Mouse (Mus musculus) intestine, postnatal 0 days (tissue): ENCODE measurements around the gene Cmya5. TPM values are rescaled to one million over a fixed set of nuclear protein-coding genes. Genes with fewer than 3 reads are reported as not detected.

Source experiments
- ATAC-seq: fragments of 200-750 bp; cut with Nextera tagmentation; 2 replicates; pipeline ENCODE4 v1.8.0; 2017; ENCODE audit warnings: mild to moderate bottlenecking, moderate TSS enrichment, moderate library complexity
- H3K27ac ChIP-seq: fragments of 300-500 bp; sonication (generic); 2 replicates; pipeline ENCODE4 v1.5.1; 2014; ENCODE audit warnings: mild to moderate bottlenecking, low read depth, low read length, moderate library complexity
- H3K27me3 ChIP-seq: fragments of 300-500 bp; sonication (generic); replicated peaks from 2 replicates; pipeline ENCODE4 v1.6.1; 2014; ENCODE audit warnings: low read length, mixed read lengths; ENCODE audit not compliant: control insufficient read depth, insufficient read depth
- H3K36me3 ChIP-seq: fragments of 300-500 bp; sonication (generic); 2 replicates; pipeline ENCODE4 v1.6.1; 2014; ENCODE audit warnings: mild to moderate bottlenecking, moderate library complexity; ENCODE audit not compliant: control insufficient read depth, insufficient read depth
- H3K4me1 ChIP-seq: fragments of 300-500 bp; sonication (generic); replicated peaks from 2 replicates; pipeline ENCODE4 v1.6.1; 2014; ENCODE audit warnings: antibody characterized with exemption, low read length, mixed read lengths; ENCODE audit not compliant: control insufficient read depth, insufficient read depth
- H3K4me2 ChIP-seq: fragments of 300-500 bp; sonication (generic); replicated peaks from 2 replicates; pipeline ENCODE4 v1.6.1; 2014; ENCODE audit warnings: low read depth, mild to moderate bottlenecking, moderate library complexity
- H3K4me3 ChIP-seq: fragments of 300-500 bp; sonication (generic); 2 replicates; pipeline ENCODE4 v1.5.1; 2014; ENCODE audit warnings: low read depth, low read length
- H3K9ac ChIP-seq: fragments of 300-500 bp; sonication (generic); 2 replicates; pipeline ENCODE4 v1.6.1; 2014; ENCODE audit warnings: mild to moderate bottlenecking, low read depth, low read length
- H3K9me3 ChIP-seq: fragments of 300-500 bp; sonication (generic); 2 replicates; pipeline ENCODE4 v1.6.1; 2016; ENCODE audit warnings: mixed run types; ENCODE audit not compliant: control insufficient read depth
- CTCF ChIP-seq: sonication (generic); IDR thresholded peaks from 2 replicates; pipeline ENCODE4 v1.5.1; 2016; ENCODE audit warnings: low read depth, mild to moderate bottlenecking, control low read depth, antibody characterized with exemption, moderate library complexity
- WGBS: fragments of 180-500 bp; shearing (Covaris S2); extraction: QIAGEN DNeasy Blood & Tissue Kit; methylation state at CpG from one replicate; pipeline ENCODE4 v1.1.7; 2014; 5-methylcytosine and 5-hydroxymethylcytosine counted together
- polyA plus RNA-seq: library from polyadenylated mRNA; unstranded; fragments of >200 nt; fragmentation: Nextera tagmentation; extraction: Ambion mirVana; gene quantifications from 2 replicates; pipeline ENCODE4 v1.2.1, GENCODE M21; 2015

The Cmya5 gene
- polyA plus RNA-seq, 1 experiment from 2014 or later = 0.04 TPM

GRCm38 (mm10) chr13:92994743-92995142 lies 149.8 kb downstream of the Cmya5 start:
- TF ChIP-seq CTCF = no peak
- ATAC-seq = no peak
- no peaks in the 10 kb centered on the region for H3K9me3 ChIP-seq

GRCm38 (mm10) chr13:92992823-92993222 lies 151.7 kb downstream of the Cmya5 start:
- H3K9me3 ChIP-seq = no peaks in the 10 kb centered on the region
- H3K4me1 ChIP-seq = no peaks in the 10 kb centered on the region
- no peaks in the 10 kb centered on the region for H3K27me3 ChIP-seq
- no peak for ATAC-seq
- H3K36me3 ChIP-seq = no peaks in the 10 kb centered on the region
- no peak overlapping the region for H3K4me2 ChIP-seq
- H3K9ac ChIP-seq = no peak overlapping the region
- no peak for TF ChIP-seq CTCF
- H3K4me3 ChIP-seq = no peak overlapping the region
- H3K27ac ChIP-seq = no peak overlapping the region
- WGBS = 88% methylated on average over 5 of the region's 5 CpGs

More at GRCm38 (mm10) chr13:92994743-92995142, 149.8 kb downstream of the Cmya5 start:
- Histone ChIP-seq H3K4me3 (no peak overlapping the region), H3K27me3 (no peaks in the 10 kb centered on the region), H3K36me3 (no peaks in the 10 kb centered on the region), H3K4me2 (no peak overlapping the region), H3K4me1 (no peaks in the 10 kb centered on the region), H3K9ac (no peak overlapping the region), H3K27ac (no peak overlapping the region)

Other genes with a start within 250 kb of the Cmya5 start
- gene Tent2, start 47.7 kb upstream of the Cmya5 start, polyA plus RNA-seq = 39.3 and 40.3 TPM in 2 replicates
- 3.3 and 3.5 TPM in 2 replicates for gene Homer1, start 154.9 kb upstream of the Cmya5 start, polyA plus RNA-seq